Comparison of ENCODE assay signal across 23 mouse cellular contexts in the genomic region with DNA sequence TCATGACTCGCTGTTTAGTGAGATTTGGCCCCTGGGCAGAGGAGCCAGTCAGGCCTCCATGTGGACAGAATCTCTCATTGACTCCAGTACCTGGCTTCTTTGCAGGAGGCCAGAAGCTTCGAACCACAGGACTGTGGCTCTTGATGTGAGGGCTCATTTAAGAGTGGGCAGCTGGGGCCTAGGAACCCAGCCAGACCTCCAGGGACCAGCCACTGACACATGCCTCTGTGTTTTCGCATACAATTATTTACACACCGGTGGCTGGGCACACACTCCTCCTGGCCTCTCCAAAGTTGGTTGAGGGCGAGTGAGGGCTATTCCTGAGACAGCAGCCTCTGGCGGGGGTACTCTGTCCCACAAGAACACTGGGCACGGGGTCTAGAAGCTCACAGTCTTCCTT. TPM values are rescaled to one million over a fixed set of nuclear protein-coding genes. Genes with fewer than 3 reads are reported as not detected.
A peak's percentile ranks its signal among the peaks of the same experiment; 100 is the strongest.
DNase-seq lines count a peak whose midpoint lies in the region; ATAC-seq and TF ChIP-seq lines count a peak whose summit lies in the region.
"Had no signal": no experiment of that assay in that cellular context is flagged by ENCODE, and none has a peak within 500 bp of the region (broad histone marks: within the 10 kb centered on the region; RNA-seq: fewer than 3 reads in every experiment).

No protein-coding gene starts in this region.

- no peak for TF ChIP-seq CTCF in cerebellum, adult 2 months (IDR thresholded peaks at IDR 0.05; ENCODE audit: borderline replicate concordance, insufficient read depth, low read depth, low read length)
- no peak for TF ChIP-seq CTCF in Patski (IDR thresholded peaks at IDR 0.05)

- H3K27ac ChIP-seq in cerebellum, adult 2 months (ENCODE audit: insufficient read depth, low read length), result no peak overlapping the region
- H3K27ac ChIP-seq: forebrain, embryonic 13.5 days; forebrain, embryonic 15.5 days had no signal

- 49% methylated on average over 7 of the region's 7 CpGs for WGBS in cerebellum, adult 2 months

- H3K27me3 ChIP-seq in cerebellum, adult 2 months (ENCODE audit: control insufficient read depth, insufficient read depth, low read length), result no peaks in the 10 kb centered on the region
- no peaks in the 10 kb centered on the region for H3K27me3 ChIP-seq in Patski
- H3K27me3 ChIP-seq: forebrain, embryonic 13.5 days; forebrain, embryonic 15.5 days had no signal

- peak; percentile 65 to 75 for DNase-seq in cerebellum, postnatal 10 days
- no peak for DNase-seq in cerebellum, adult 2 months
- DNase-seq in left cerebral cortex, postnatal 4 days, result peak; percentile 65
- DNase-seq in left cerebral cortex, adult 8-10 months (ENCODE audit: low spot score in 2 of 2), result no peak
- DNase-seq in Patski (ENCODE audit: low read depth, low spot score), result peak; percentile 30
- DNase-seq: adrenal gland, adult 8-10 months; adrenal gland, postnatal 14 days; adrenal gland, postnatal 36 days; B cell, adult 2 months; cerebellum, adult 11-12 months; cerebellum, adult 8-10 months; cerebellum, adult 9-11 months; cerebellum, postnatal 25 days; forebrain, postnatal 0 days had no signal

- TF ChIP-seq POLR2A in cerebellum, adult 2 months (IDR thresholded peaks at IDR 0.05; ENCODE audit: borderline replicate concordance, insufficient read depth, low read length), result no peak

- intact Hi-C loops in left cerebral cortex, postnatal 4 days (cut with DNase I), result no loop called here

- POLR2A ChIA-PET in Patski (lab: Charles Lee), result no interaction called here

- CTCF ChIA-PET in Patski (lab: Charles Lee), result interaction anchor here (1.1 kb wide), 1 partner anchor 12 kb away, joined by 3 read pairs; no protein-coding TSS in a partner anchor

- peaks cover 3% of the 10 kb centered on the region for H3K4me1 ChIP-seq in cerebellum, adult 2 months (ENCODE audit: control insufficient read depth, insufficient read depth, low read length)

- H3K4me3 ChIP-seq in cerebellum, adult 2 months (replicated peaks; ENCODE audit: insufficient read depth, low read depth, low read length), result no peak overlapping the region
- H3K4me3 ChIP-seq: forebrain, embryonic 13.5 days; forebrain, embryonic 15.5 days had no signal

- in situ Hi-C loops in Patski (cut with MboI; ENCODE audit: low pct_unique_long_range_greater_than_20kb), result no loop called here

- ATAC-seq in Patski, result no peak
- ATAC-seq: activated CD4-positive, CD25-positive, alpha-beta regulatory T cell, adult 4 months; forebrain, embryonic 13.5 days; forebrain, embryonic 15.5 days; forebrain, postnatal 0 days had no signal

RNA-seq across cellular contexts. Expression of gene Slc2a7, which starts 8.4 kb away (rescaled TPM):
- polyA plus RNA-seq in cerebellum, adult 2 months (2012; rRNA removed), result not detected in 2 replicates
- total RNA-seq in left cerebral cortex, postnatal 4 days (2021), result not detected
- total RNA-seq in left cerebral cortex, adult 8-10 months (2022), result not detected
- polyA plus RNA-seq in Patski (2021), result not detected
- total RNA-seq: adrenal gland, adult 18-20 months; adrenal gland, adult 8-10 months; adrenal gland, postnatal 14 days; adrenal gland, postnatal 36 days; forebrain, postnatal 0 days; MEL had no signal
- polyA plus RNA-seq: activated CD4-positive, CD25-positive, alpha-beta regulatory T cell, adult 4 months; cortical plate, adult 2 months; embryonic facial prominence, embryonic 11.5 days; embryonic facial prominence, embryonic 14.5 days; forebrain, embryonic 11.5 days; forebrain, embryonic 13.5 days; forebrain, embryonic 15.5 days; forebrain, postnatal 0 days had no signal

RNA-seq across cellular contexts. Expression of gene Slc2a5, which starts 21.3 kb away (rescaled TPM):
- polyA plus RNA-seq in cerebellum, adult 2 months (2012; rRNA removed), result 1.7 and 2.2 TPM in 2 replicates
- 1 to 10 TPM; 1.4 to 1.5 TPM for total RNA-seq in left cerebral cortex, postnatal 4 days (2021)
- total RNA-seq in left cerebral cortex, adult 8-10 months (2022), result 10 to 100 TPM in 1 of 4 experiments, 1 to 10 TPM in 3; 5.5 to 10.1 (median 8.7) TPM
- polyA plus RNA-seq in Patski (2021), result not detected
- polyA plus RNA-seq: activated CD4-positive, CD25-positive, alpha-beta regulatory T cell, adult 4 months had no signal

RNA-seq across cellular contexts. Expression of gene Gpr157, which starts 53.2 kb away (rescaled TPM):
- 2.9 and 3.1 TPM in 2 replicates for polyA plus RNA-seq in cerebellum, adult 2 months (2012; rRNA removed)
- total RNA-seq in left cerebral cortex, postnatal 4 days (2021), result 1 to 10 TPM; 1.2 to 1.5 TPM
- total RNA-seq in left cerebral cortex, adult 8-10 months (2022), result 1 to 10 TPM; 1.9 to 3.4 (median 2.4) TPM
- 0.50 TPM for polyA plus RNA-seq in Patski (2021)

Comparison
In these comparisons a context has a peak if more than half of its experiments do, and no peak if none do; other contexts are left out.
1. DNase-seq: peak in cerebellum, postnatal 10 days (2 of 2), left cerebral cortex, postnatal 4 days (single experiment) and Patski (single experiment); none in cerebellum, adult 2 months (0 of 2) and left cerebral cortex, adult 8-10 months (0 of 2).